Mouse (Mus musculus): ENCODE results near the gene Akr1b10. TPM values are rescaled to one million over a fixed set of nuclear protein-coding genes. Genes with fewer than 3 reads are reported as not detected.
A peak's percentile ranks its signal among the peaks of the same experiment; 100 is the strongest.

The Akr1b10 gene
- total RNA-seq, 2 experiments from 2014 or later: 61.2 to 68.5 TPM

- intact Hi-C loops (cut with DNase I): no loop called here
- peak in 1 of 2 experiments; percentile 29 for DNase-seq
Measured at GRCm38 (mm10) chr6:34443791-34444190, 59.8 kb downstream of the Akr1b10 start.

Other genes with a start within 250 kb of the Akr1b10 start
- 10 to 100 TPM; 12.1 to 15.1 TPM for gene Slc35b4, start 207.1 kb upstream of the Akr1b10 start, total RNA-seq (2021)
- gene Akr1b3, start 66.7 kb upstream of the Akr1b10 start, total RNA-seq (2021): 100 to 1,000 TPM; 196 to 211 TPM
- 1 to 10 TPM; 7.3 to 7.6 TPM for gene Akr1b8, start 30.1 kb upstream of the Akr1b10 start, total RNA-seq (2021)
- not detected for gene Akr1b7, start 28.1 kb downstream of the Akr1b10 start, total RNA-seq (2021)
- gene Bpgm, start 92.0 kb downstream of the Akr1b10 start, total RNA-seq (2021): 10 to 100 TPM; 49.0 to 74.4 TPM
- 10 to 100 TPM; 88.0 to 92.1 TPM for gene Cald1, start 214.3 kb downstream of the Akr1b10 start, total RNA-seq (2021)

Data from heart, postnatal 10 days (tissue).